Mouse (Mus musculus): ENCODE measurements around the gene Abo.
"Not testable (repeated sequence)": the region's sequence is repeated elsewhere in the genome, so short reads cannot be mapped to it uniquely, and the experiment has no call there.

The Abo gene

GRCm38 (mm10) chr2:26864879-26865278 lies at the start of gene Abo:
Gene Abo, minus strand, starts transcription at chr2:26864979.
- DNase-seq (ENCODE audit: extremely low read depth, insufficient read length, low spot score), result no peak

GRCm38 (mm10) chr2:26914148-26914941 lies 49.6 kb upstream of the Abo start:
- no peak for DNase-seq (ENCODE audit: extremely low read depth, insufficient read length, low spot score)

DNA sequence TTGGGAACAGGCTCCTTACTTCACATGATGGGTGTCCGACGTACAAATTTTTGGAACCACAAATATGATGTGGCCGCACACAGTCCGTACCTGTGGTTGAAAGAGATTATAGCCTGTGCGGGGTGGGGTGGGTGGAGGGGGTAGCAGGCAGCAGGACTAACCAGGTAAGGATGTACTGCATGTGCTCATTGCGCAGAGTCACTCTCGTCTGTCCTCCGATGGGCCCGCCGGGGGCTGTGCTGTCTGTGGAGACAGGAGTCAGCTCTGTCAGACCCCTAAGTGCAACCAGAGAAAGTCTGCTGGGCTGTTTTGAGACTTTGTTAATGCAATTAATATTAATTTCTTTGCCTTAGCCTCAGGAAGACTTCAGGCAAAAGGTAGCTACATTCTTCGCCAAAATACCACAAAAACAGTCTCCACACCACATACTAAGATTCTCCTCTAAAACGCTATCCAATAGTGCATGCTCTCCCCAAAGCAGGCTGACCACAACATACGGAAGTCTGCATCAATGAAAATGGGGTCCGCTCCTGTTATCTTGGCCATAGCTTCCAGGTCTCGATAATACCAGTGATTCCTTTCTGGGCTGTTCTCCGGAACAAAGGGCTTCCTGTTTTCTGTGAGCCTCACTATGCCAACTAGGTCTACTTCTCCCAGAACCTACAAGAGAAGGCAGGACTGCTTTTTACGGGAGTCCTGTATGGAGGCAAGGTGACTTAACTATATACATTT lies 48.8 kb upstream of the Abo start:
- DNase-seq (ENCODE audit: extremely low read depth, insufficient read length, low spot score), result no peak

GRCm38 (mm10) chr2:26912253-26912770 lies 47.5 kb upstream of the Abo start:
- no peak for DNase-seq (ENCODE audit: extremely low read depth, insufficient read length, low spot score)

- no peak for DNase-seq (ENCODE audit: extremely low read depth, insufficient read length, low spot score)
Measured at GRCm38 (mm10) chr2:26910994-26911765, 46.4 kb upstream of the Abo start.

DNA sequence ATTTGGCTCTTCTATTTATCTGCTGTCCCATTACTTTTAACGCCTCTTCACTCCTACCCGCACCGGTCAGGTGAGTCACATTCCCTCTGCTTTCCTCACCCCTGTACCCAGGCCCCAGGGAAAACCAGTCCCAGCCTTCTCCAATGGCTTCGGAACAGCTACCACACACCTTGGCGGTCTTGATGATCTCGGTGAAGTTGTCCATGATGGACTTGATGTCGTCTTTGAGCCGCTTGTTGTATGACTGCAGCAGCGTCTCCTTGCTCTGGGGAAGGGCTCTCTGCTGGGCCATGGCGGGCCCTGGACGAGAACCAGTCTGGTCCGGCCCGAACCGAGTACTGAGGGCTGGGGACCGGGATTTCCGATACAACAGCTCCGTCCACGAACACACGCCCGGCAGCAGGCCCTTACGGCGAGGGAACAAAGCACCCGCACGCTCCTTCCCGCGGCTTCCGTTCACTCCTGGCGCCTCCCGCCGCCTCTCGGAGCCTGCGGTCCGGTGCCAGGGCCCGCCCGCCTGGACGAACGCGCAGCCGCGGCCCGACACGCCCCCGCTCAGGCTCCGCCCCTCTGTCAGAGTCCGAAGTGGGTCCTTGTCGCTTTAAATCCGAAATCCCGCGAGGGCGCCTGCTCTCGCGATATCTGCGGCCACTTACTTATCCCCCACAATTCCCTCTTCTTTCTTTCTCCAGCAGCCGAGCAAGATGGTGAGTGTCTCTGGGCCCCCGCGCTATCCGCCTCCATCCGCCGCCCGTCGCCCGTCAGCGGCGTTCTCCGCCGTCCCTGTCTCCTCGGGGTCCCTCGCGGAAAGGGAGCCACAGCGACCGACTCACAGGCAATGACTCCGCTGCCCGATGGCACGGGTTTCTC lies 45.6 kb upstream of the Abo start, which contains the start of the genes Med22 and Rpl7a:
TSS of gene Med22 (minus strand) at position 554 of the 870 bp plus-strand sequence.
TSS of gene Rpl7a (plus strand) at position 641 of the 870 bp plus-strand sequence.
- DNase-seq (ENCODE audit: extremely low read depth, insufficient read length, low spot score), result peak; percentile 98

- no peak for DNase-seq (ENCODE audit: extremely low read depth, insufficient read length, low spot score)
Measured at GRCm38 (mm10) chr2:26909387-26909784, 44.6 kb upstream of the Abo start.

GRCm38 (mm10) chr2:26908710-26909386 lies 44.1 kb upstream of the Abo start:
- DNase-seq (ENCODE audit: extremely low read depth, insufficient read length, low spot score), result no peak

- DNase-seq (ENCODE audit: extremely low read depth, insufficient read length, low spot score), result no peak
Measured at GRCm38 (mm10) chr2:26907109-26907508, 42.3 kb upstream of the Abo start.

GRCm38 (mm10) chr2:26906431-26906830 lies 41.7 kb upstream of the Abo start:
- no peak for DNase-seq (ENCODE audit: extremely low read depth, insufficient read length, low spot score)

DNA sequence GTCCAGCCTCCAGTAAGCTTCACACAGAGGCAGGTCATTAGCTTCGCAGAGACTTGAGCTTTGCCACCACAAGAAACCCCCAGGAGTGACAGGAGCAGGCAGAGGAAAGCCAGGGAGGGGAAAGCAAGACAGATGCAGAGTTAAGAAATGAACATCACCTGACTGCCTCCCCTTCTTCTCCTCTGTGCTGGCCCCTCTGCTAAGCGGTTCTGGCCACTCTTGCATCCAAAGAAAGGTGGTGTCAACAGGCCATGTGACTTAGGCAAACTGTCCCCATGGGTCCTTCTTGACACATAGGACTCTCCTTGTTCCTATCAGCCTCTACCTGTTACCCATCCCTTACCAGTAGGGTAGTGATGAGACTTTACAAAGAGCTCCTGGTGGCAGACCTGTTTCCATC lies 41.2 kb upstream of the Abo start:
- DNase-seq (ENCODE audit: extremely low read depth, insufficient read length, low spot score), result no peak

DNA sequence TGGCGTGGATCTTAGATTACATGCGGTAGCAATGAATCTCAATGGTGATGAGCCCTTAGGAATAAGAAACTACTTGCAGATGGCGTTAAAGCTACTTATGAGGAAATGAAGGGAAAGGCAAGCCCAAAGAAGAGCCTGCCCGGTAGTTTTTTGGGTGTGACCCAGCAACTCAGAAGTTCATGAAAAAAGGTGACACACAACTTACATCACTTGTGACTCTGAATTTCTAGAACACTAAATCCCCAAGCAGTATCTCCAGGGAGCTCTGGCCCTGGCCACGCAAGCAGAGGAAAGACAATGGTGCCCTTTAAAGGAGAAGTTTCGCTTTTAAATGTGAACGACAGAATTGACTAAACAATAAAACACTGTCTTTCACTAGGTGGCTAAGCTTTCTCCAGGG lies 38.5 kb upstream of the Abo start:
- DNase-seq (ENCODE audit: extremely low read depth, insufficient read length, low spot score), result no peak

DNA sequence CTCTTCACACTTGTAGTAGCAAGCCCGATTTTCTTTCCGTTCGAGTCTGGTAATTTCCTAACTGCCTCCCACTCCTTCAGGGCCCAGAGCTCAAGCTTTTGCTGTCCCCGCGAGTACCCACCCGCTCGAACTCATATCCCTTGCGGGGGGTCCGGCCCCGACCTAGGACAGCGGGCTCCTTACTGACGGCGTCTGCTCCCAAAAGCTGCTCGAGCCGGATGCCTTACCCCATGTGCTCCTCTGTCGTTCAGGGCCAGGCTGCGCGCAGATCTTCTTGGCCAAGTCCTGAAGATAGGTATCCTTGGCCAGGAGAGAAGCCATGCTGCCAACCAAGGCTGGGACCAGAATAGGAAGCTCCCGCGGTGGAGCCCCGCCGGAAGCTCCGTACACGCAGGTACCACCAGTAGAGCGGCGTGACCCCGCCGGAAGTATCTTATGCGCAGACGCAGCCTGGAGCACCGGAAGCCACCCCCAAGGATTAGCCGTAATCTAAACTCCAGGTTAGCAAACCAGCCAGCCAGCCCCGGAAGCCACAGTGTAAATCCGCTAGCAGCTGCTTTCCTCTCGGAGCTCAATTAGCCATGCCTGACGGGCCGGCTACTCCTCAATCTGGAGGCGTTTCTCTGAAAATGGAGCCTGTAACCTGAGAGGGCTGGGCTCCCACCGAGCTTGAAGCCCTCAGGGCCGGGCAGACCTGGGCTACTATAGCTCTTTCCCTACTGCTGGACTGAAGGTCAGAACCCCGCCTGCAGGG lies 37.9 kb upstream of the Abo start, which contains the start of gene Surf6:
TSS of gene Surf6 (minus strand) at position 413 of the 754 bp plus-strand sequence.
- DNase-seq (ENCODE audit: extremely low read depth, insufficient read length, low spot score), result peak; percentile 89

- DNase-seq (ENCODE audit: extremely low read depth, insufficient read length, low spot score), result no peak
Measured at GRCm38 (mm10) chr2:26901834-26902400, 37.1 kb upstream of the Abo start.

DNA sequence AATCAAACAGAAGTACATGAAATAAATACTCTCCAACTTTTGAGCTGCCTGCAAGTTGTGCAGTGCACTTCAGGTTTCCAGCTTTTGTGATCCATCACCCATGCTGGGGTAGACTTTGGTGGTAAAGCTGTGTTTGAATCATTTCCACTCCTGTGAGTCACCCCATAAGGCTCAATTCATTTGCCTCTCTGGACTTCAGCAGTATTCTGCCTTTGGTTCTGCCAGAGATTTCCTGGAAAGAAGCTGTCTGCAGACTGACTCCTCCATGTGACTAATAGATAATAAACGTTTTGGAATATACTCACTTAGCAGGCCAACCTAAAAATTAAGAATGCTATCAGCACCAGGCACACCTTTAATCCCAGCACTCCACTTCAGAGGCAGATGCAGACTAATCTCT lies 36.0 kb upstream of the Abo start:
- no peak for DNase-seq (ENCODE audit: extremely low read depth, insufficient read length, low spot score)

- DNase-seq (ENCODE audit: extremely low read depth, insufficient read length, low spot score), result no peak
Measured at GRCm38 (mm10) chr2:26895898-26896297, 31.1 kb upstream of the Abo start.

DNA sequence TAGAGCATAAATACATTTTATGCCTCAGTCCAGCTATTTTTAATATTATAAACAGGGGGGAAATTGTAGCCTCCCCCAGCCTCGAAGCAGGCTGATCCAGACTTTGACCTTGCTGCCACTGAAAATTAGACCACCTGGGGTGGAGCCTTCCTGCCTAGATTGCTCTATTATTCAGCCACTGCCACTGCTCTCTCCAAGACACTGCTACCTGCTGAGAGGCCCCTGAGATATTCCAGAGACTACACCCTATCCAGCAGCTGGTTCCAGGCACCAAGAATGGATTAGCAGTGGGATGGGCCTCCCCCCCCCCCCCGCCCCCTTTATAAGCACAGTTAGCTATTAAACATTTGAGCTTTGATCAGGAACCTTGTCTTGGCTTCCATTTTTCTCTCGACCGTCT lies 21.4 kb upstream of the Abo start:
- not testable (repeated sequence) for DNase-seq (ENCODE audit: extremely low read depth, insufficient read length, low spot score)

GRCm38 (mm10) chr2:26885541-26885940 lies 20.8 kb upstream of the Abo start:
- DNase-seq (ENCODE audit: extremely low read depth, insufficient read length, low spot score), result not testable (repeated sequence)

All from 3134 (cell line).